Comparison of ENCODE assay signal across 8 mouse cellular contexts in genomic region chr1:74894966-74895365, GRCm38 (mm10). TPM values are rescaled to one million over a fixed set of nuclear protein-coding genes. Genes with fewer than 3 reads are reported as not detected.
A peak's percentile ranks its signal among the peaks of the same experiment; 100 is the strongest.
DNase-seq lines count a peak whose midpoint lies in the region; ATAC-seq and TF ChIP-seq lines count a peak whose summit lies in the region.
"Had no signal": no experiment of that assay in that cellular context is flagged by ENCODE, and none has a peak within 500 bp of the region (broad histone marks: within the 10 kb centered on the region; RNA-seq: fewer than 3 reads in every experiment).

No protein-coding gene starts in this region.

- H3K36me3 ChIP-seq in hindbrain, embryonic 16.5 days (ENCODE audit: control insufficient read depth, insufficient read depth, low read length), result no peaks in the 10 kb centered on the region
- no peaks in the 10 kb centered on the region for H3K36me3 ChIP-seq in liver, postnatal 0 days (replicated peaks; ENCODE audit: insufficient read depth, low read length)
- H3K36me3 ChIP-seq: midbrain, embryonic 12.5 days had no signal

- TF ChIP-seq CTCF in liver, postnatal 0 days (IDR thresholded peaks at IDR 0.05; ENCODE audit: low read depth), result peak; percentile 82

- TF ChIP-seq EP300 in liver, postnatal 0 days (IDR thresholded peaks at IDR 0.05; ENCODE audit: low read depth), result no peak

- peaks cover 12% of the 10 kb centered on the region for H3K4me1 ChIP-seq in hindbrain, embryonic 16.5 days (ENCODE audit: control insufficient read depth, insufficient read depth, low read depth, low read length)
- H3K4me1 ChIP-seq in liver, postnatal 0 days (ENCODE audit: insufficient read depth), result peaks cover 4% of the 10 kb centered on the region; the same call in 1 of the 2 replicates

- peak; percentile 49 for DNase-seq in ovary, postnatal 14 days (ENCODE audit: low spot score)
- DNase-seq in ovary, postnatal 10 days (ENCODE audit: low spot score), result no peak
- DNase-seq in cerebellum, postnatal 25 days, result peak; percentile 69 to 86
- DNase-seq in liver, postnatal 0 days, result peak; percentile 75
- peak; percentile 74 to 77 for DNase-seq in right cerebral cortex, adult 2 months (ENCODE audit: low spot score in 2 of 2)

- H3K9me3 ChIP-seq in hindbrain, embryonic 16.5 days (ENCODE audit: control insufficient read depth, low read length), result no peaks in the 10 kb centered on the region
- H3K9me3 ChIP-seq in liver, postnatal 0 days (ENCODE audit: low read length), result no peaks in the 10 kb centered on the region
- H3K9me3 ChIP-seq: midbrain, embryonic 12.5 days had no signal

- ATAC-seq in activated CD4-positive, CD25-positive, alpha-beta regulatory T cell, adult 4 months, result peak; percentile 28
- ATAC-seq in hindbrain, embryonic 16.5 days, result peak; percentile 48; the same call in 1 of the 2 replicates
- ATAC-seq in liver, postnatal 0 days, result peak; percentile 41; the same call in 1 of the 2 replicates

- H3K4me3 ChIP-seq in hindbrain, embryonic 16.5 days (ENCODE audit: low read length), result no peak overlapping the region
- no peak overlapping the region for H3K4me3 ChIP-seq in liver, postnatal 0 days (ENCODE audit: low read depth, low read length)
- H3K4me3 ChIP-seq: midbrain, embryonic 12.5 days had no signal

- 21% methylated on average over 4 of the region's 4 CpGs for WGBS in hindbrain, embryonic 16.5 days
- 17% methylated on average over 4 of the region's 4 CpGs for WGBS in liver, postnatal 0 days (ENCODE audit: insufficient replicate concordance)

- no peak overlapping the region for H3K27ac ChIP-seq in hindbrain, embryonic 16.5 days (ENCODE audit: low read depth, low read length)
- no peak overlapping the region for H3K27ac ChIP-seq in liver, postnatal 0 days (ENCODE audit: low read depth)
- H3K27ac ChIP-seq: midbrain, embryonic 12.5 days had no signal

- no peak overlapping the region for H3K4me2 ChIP-seq in hindbrain, embryonic 16.5 days (ENCODE audit: low read length)
- H3K4me2 ChIP-seq in liver, postnatal 0 days (ENCODE audit: low read depth, low read length), result no peak overlapping the region
- H3K4me2 ChIP-seq: midbrain, embryonic 12.5 days had no signal

- H3K27me3 ChIP-seq in hindbrain, embryonic 16.5 days (replicated peaks; ENCODE audit: control insufficient read depth, insufficient read depth, low read length), result peaks cover 76% of the 10 kb centered on the region
- H3K27me3 ChIP-seq in liver, postnatal 0 days (ENCODE audit: insufficient read depth, low read length), result peaks cover 65% of the 10 kb centered on the region

- H3K9ac ChIP-seq in hindbrain, embryonic 16.5 days (ENCODE audit: low read depth, low read length), result no peak overlapping the region
- H3K9ac ChIP-seq in liver, postnatal 0 days (replicated peaks), result no peak overlapping the region
- H3K9ac ChIP-seq: midbrain, embryonic 12.5 days had no signal

RNA-seq across cellular contexts. Expression of gene Cryba2, which starts 2.0 kb away (rescaled TPM):
- polyA plus RNA-seq in activated CD4-positive, CD25-positive, alpha-beta regulatory T cell, adult 4 months (2017; shearing (Covaris generic)), result not detected
- 1.4 and 2.1 TPM in 2 replicates for polyA plus RNA-seq in hindbrain, embryonic 16.5 days (2015; fragmentation: Nextera tagmentation; extraction: Ambion mirVana)
- polyA plus RNA-seq in liver, postnatal 0 days (2015; fragmentation: Nextera tagmentation; extraction: Ambion mirVana), result not detected in 2 replicates
- polyA plus RNA-seq: midbrain, embryonic 12.5 days had no signal

RNA-seq across cellular contexts. Expression of gene Fev, which starts 9.7 kb away (rescaled TPM):
- polyA plus RNA-seq in activated CD4-positive, CD25-positive, alpha-beta regulatory T cell, adult 4 months (2017; shearing (Covaris generic)), result not detected
- polyA plus RNA-seq in hindbrain, embryonic 16.5 days (2015; fragmentation: Nextera tagmentation; extraction: Ambion mirVana), result 2.9 and 3.3 TPM in 2 replicates
- polyA plus RNA-seq in liver, postnatal 0 days (2015; fragmentation: Nextera tagmentation; extraction: Ambion mirVana), result 0.19 and 0.20 TPM in 2 replicates

RNA-seq across cellular contexts. Expression of gene Cdk5r2, which starts 40.2 kb away (rescaled TPM):
- polyA plus RNA-seq in activated CD4-positive, CD25-positive, alpha-beta regulatory T cell, adult 4 months (2017; shearing (Covaris generic)), result not detected
- 8.4 and 9.4 TPM in 2 replicates for polyA plus RNA-seq in hindbrain, embryonic 16.5 days (2015; fragmentation: Nextera tagmentation; extraction: Ambion mirVana)
- polyA plus RNA-seq in liver, postnatal 0 days (2015; fragmentation: Nextera tagmentation; extraction: Ambion mirVana), result not detected in 2 replicates

RNA-seq across cellular contexts. Expression of gene Cfap65, which starts 40.4 kb away (rescaled TPM):
- polyA plus RNA-seq in activated CD4-positive, CD25-positive, alpha-beta regulatory T cell, adult 4 months (2017; shearing (Covaris generic)), result under 1 TPM in 1 of 2 experiments, not detected in 1; 0.07 TPM
- polyA plus RNA-seq in hindbrain, embryonic 16.5 days (2015; fragmentation: Nextera tagmentation; extraction: Ambion mirVana), result 1.1 and 1.6 TPM in 2 replicates
- polyA plus RNA-seq in liver, postnatal 0 days (2015; fragmentation: Nextera tagmentation; extraction: Ambion mirVana), result not detected in 2 replicates

RNA-seq across cellular contexts. Expression of gene Ihh, which starts 56.5 kb away (rescaled TPM):
- not detected for polyA plus RNA-seq in activated CD4-positive, CD25-positive, alpha-beta regulatory T cell, adult 4 months (2017; shearing (Covaris generic))
- polyA plus RNA-seq in hindbrain, embryonic 16.5 days (2015; fragmentation: Nextera tagmentation; extraction: Ambion mirVana), result 0.25 and 0.30 TPM in 2 replicates
- 1.1 TPM in 2 replicates for polyA plus RNA-seq in liver, postnatal 0 days (2015; fragmentation: Nextera tagmentation; extraction: Ambion mirVana)
